Mouse (Mus musculus) mouse embryonic stem cell (cell line): ENCODE measurements around the gene Wnt11.

Source experiments
- in situ Hi-C, 2 experiments: fragments of 300-500 bp; cut with MboI; formaldehyde crosslinking; loops; 1 replicate in 1 of 2; 3 replicates in 1 of 2; pipeline ENCODE4 v1.14.3; 2019 to 2020; ENCODE audit warnings: low sequenced_read_pairs in 2 of 2, low pct_unique_long_range_greater_than_20kb in 1 of 2, mixed read lengths in 1 of 2; ENCODE audit not compliant: unreplicated experiment in 1 of 2

The Wnt11 gene

GRCm38 (mm10) chr7:98823896-98824822 lies 10.8 kb upstream of the Wnt11 start:
- in situ Hi-C loops: no loop called here

- in situ Hi-C loops: loop anchor here in 1 of 2 experiments (25.0 kb wide), 1 partner anchor 341 kb away; the partner anchor contains the start of gene Lrrc32
Observed at GRCm38 (mm10) chr7:98828052-98828451, 6.9 kb upstream of the Wnt11 start.

GRCm38 (mm10) chr7:98828876-98829275 lies 6.0 kb upstream of the Wnt11 start:
- in situ Hi-C loops: loop anchor here in 1 of 2 experiments (25.0 kb wide), 1 partner anchor 342 kb away; the partner anchor contains the start of gene Lrrc32

GRCm38 (mm10) chr7:98831290-98831689 lies 3.6 kb upstream of the Wnt11 start:
- in situ Hi-C loops: loop anchor here (5.0 to 25.0 kb wide), 4 partner anchors 84 to 574 kb away; partner anchors contain the start of gene Lrrc32 (in 2 of the 2)

GRCm38 (mm10) chr7:98835519-98836441 lies 868 bp downstream of the Wnt11 start:
- in situ Hi-C loops: loop anchor here (10.0 to 25.0 kb wide), 3 partner anchors 348 to 569 kb away; partner anchors contain the start of gene Lrrc32 (in 2 of the 2)

GRCm38 (mm10) chr7:98836646-98837045 lies 1.7 kb downstream of the Wnt11 start:
- in situ Hi-C loops: loop anchor here (10.0 to 25.0 kb wide), 3 partner anchors 349 to 568 kb away; partner anchors contain the start of gene Lrrc32 (in 2 of the 2)

- in situ Hi-C loops: loop anchor here (10.0 to 25.0 kb wide), 3 partner anchors 351 to 567 kb away; partner anchors contain the start of gene Lrrc32 (in 2 of the 2)
Observed at GRCm38 (mm10) chr7:98837901-98838300, 3.0 kb downstream of the Wnt11 start.

GRCm38 (mm10) chr7:98838729-98839141 lies 3.8 kb downstream of the Wnt11 start:
- in situ Hi-C loops: loop anchor here (10.0 to 25.0 kb wide), 3 partner anchors 351 to 566 kb away; partner anchors contain the start of gene Lrrc32 (in 2 of the 2)

GRCm38 (mm10) chr7:98839312-98839711 lies 4.4 kb downstream of the Wnt11 start:
- in situ Hi-C loops: loop anchor here (10.0 to 25.0 kb wide), 3 partner anchors 352 to 565 kb away; partner anchors contain the start of gene Lrrc32 (in 2 of the 2)

- in situ Hi-C loops: loop anchor here in 1 of 2 experiments (25.0 kb wide), 1 partner anchor 353 kb away; the partner anchor contains the start of gene Lrrc32
Observed at GRCm38 (mm10) chr7:98840771-98841170, 5.9 kb downstream of the Wnt11 start.

- in situ Hi-C loops: loop anchor here in 1 of 2 experiments (25.0 kb wide), 1 partner anchor 355 kb away; the partner anchor contains the start of gene Lrrc32
Observed at GRCm38 (mm10) chr7:98841802-98842201, 6.9 kb downstream of the Wnt11 start.

GRCm38 (mm10) chr7:98842997-98843396 lies 8.1 kb downstream of the Wnt11 start:
- in situ Hi-C loops: loop anchor here in 1 of 2 experiments (25.0 kb wide), 1 partner anchor 356 kb away; the partner anchor contains the start of gene Lrrc32

- in situ Hi-C loops: loop anchor here in 1 of 2 experiments (25.0 kb wide), 1 partner anchor 356 kb away; the partner anchor contains the start of gene Lrrc32
Observed at GRCm38 (mm10) chr7:98843649-98844048, 8.7 kb downstream of the Wnt11 start.

- in situ Hi-C loops: loop anchor here in 1 of 2 experiments (25.0 kb wide), 1 partner anchor 362 kb away; the partner anchor contains the start of gene Lrrc32
Observed at GRCm38 (mm10) chr7:98848899-98849640, 14.2 kb downstream of the Wnt11 start.

GRCm38 (mm10) chr7:98850388-98850787 lies 15.5 kb downstream of the Wnt11 start:
- in situ Hi-C loops: no loop called here

GRCm38 (mm10) chr7:98851220-98851619 lies 16.3 kb downstream of the Wnt11 start:
- in situ Hi-C loops: no loop called here
